Mouse (Mus musculus): Measurements from ENCODE around the gene Zfp618.

Gene Zfp618

DNA sequence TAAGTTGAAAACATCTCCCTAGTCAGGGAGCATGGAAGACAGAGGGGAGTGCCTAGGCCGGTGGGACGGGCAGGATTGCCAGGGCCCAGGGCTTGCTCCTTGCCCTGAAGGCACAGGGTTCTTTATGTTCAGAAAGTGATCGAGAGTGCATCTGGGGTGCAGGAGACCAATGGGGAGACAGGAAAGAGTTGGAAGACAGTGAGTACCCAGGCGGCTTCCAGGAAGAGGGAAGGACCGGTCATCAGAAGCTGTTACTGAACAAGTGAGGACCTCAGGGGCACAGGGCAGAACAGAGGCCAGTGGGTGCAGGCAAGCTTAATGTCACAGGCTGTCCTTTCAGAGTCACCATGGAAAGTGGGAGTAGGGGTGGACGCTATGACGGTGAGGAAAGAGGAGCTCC, 192.8 kb downstream of the Zfp618 start:
- no peak for DNase-seq (ENCODE audit: low spot score)

DNA sequence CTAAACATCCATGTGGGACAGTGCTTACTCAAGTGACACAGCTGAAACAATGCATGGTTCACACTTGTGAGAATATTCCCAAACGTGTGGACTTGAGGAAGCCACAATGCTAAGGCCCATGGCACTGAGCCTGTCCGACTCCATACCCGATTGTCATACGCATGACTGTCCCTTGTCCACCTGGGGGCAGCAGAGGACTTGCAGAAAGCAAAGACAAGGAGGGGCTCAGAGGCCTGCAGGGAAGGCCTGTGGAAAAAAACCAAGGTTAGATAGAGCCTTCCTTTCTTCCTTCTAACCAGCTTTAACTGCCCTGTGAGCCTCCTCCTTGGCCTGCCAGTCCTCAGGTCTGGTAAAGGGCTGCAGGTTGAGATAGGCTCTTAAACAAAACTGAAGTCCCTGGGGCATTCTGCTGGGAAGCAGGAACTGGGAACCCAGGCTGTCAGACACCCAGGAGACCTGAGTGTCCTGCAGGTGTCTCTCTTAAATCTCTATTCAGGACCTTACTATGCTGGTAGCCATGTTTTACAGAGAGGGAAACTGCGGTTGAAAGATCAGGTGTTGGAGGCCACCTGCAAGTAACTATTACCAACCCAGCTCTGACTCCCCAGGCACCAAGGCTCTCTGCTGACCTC, 193.7 kb downstream of the Zfp618 start:
- peak; percentile 19 for DNase-seq (ENCODE audit: low spot score)

DNA sequence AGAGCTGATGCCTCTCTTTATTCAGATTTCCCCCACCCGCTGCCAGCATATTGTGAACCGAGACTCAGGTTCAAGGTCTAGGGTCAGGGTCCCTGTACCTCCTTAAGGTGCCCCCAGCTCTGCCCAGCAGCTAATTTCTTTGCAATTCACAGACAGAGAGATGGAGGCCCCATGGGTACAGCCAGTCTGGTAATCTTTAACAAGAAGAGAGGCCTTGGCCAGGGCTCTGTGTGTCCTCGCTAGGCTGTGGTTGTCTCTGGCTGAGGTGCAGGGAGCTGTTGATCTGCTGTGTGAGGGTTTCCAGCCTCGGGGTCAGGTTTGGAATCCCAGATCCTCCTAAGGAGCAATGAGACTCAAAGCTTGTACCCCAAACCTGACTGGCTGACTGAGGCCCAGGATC, 200.3 kb downstream of the Zfp618 start:
- no peak for DNase-seq (ENCODE audit: low spot score)

DNA sequence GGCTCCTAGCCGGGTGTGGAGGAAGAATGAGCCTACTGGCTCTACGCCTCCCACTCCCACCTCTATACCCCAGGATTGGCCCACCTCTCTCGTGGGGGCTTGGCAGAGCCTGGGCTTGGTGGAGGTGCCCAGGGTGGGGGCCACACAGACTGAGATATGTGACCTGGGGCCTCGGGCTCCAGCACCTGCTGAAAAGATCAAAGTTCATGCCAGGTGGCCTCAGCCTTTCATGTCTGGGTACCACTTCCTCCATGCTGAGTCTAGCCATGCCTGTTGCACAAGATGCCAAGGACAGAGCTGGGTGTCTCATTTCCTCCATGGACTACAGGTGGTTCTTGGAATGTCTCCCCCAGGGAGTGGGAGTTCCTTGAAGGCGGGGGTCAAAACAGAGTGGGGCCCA, 200.9 kb downstream of the Zfp618 start:
- no peak for DNase-seq (ENCODE audit: low spot score)

DNA sequence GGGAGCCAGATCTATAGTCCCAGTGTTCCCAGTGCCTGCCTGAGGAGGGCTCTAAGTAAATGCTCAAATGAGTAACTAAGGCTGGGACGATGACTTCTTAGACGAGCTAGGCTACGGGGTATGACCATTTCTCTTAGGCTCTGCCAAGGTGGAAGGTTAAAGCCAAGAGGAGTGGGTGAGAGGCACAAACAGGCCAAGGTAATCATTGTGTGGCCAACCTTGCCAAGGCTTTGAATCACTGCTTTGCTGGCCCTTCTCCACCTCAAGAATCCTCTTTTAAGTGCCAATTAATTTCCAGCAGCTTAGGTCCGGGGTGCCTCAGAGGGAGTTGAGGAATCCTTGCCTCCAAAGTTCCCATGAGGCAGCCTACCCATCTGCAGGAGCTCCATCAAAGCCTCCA, 204.7 kb downstream of the Zfp618 start:
- DNase-seq (ENCODE audit: low spot score), result no peak

DNA sequence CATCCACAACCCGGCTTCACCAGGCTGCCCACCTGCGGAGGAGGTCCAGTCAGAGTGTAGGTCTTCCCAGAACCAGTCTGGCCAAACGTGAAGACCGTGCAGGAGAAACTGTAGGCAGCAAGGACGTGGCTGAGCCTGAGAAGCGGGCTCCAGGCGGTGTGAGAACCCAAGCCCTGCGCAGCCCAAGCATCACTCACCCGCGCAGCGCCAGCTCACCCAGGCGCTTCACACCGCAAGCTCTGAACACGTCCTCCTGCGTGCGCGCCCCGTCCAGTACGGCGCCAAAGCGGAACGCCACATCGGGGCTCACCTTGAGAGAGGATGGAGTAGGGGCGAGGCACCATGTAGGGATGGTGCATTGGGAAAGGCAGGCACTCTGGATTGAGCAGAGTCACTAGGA, 205.7 kb downstream of the Zfp618 start:
- DNase-seq (ENCODE audit: low spot score), result no peak

DNA sequence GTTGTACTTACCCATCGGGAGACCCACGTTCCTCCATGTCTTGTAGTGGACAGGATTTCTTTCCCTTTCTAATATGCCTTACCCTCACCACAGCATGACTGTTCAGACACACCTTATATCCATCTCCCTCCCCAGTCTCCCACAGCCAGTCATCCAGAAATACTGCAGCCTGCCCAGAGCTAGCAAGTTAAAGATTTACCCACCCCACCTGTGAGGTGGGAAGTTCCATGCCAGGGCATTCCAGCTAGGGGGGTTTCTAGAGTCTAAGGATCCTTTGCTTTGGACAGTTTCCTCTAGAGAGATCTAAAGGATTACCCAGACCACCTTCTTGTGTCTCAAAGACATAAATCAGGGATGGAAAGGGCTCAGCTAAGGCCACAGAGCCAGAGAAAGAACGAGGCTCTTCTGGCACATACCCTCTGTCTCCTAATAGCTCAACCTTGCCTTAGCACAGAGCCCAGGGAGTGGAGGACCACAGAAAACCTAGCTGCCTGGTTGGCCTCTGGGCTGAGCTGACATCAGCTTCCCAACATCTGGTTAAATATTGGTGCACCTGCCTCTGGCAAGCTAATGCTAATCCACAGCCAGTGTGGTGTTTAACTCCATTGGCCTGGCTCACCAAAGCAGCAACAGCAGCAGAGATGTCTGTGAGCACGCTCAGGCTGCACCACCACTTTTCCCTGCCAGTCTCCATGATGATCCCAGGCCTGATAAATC, 206.8 kb downstream of the Zfp618 start, which contains the start of gene Kif12:
Gene Kif12 (minus strand): TSS at position 163 of the 717 bp plus-strand sequence.
- no peak for DNase-seq (ENCODE audit: low spot score)

DNA sequence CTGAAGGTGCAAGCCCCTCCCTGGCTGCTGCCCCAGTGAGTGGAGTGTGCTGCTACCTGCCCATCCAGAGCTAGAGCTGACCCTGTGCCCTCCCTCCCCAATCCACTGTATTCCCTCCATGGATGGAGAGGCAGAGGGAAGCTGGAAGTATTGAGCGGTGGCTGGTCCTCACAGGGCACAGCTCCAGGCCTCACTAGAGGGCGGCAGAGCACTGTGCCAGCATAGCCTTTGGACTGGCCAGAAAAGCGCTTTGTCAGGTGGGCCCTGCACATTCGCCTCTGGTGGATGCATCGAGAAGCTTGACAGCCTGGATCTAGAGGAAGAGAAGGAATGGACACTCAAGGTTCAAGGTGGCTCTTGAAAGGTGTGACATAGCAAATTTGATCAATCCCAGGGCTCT, 216.2 kb downstream of the Zfp618 start:
- DNase-seq (ENCODE audit: low spot score), result no peak

DNA sequence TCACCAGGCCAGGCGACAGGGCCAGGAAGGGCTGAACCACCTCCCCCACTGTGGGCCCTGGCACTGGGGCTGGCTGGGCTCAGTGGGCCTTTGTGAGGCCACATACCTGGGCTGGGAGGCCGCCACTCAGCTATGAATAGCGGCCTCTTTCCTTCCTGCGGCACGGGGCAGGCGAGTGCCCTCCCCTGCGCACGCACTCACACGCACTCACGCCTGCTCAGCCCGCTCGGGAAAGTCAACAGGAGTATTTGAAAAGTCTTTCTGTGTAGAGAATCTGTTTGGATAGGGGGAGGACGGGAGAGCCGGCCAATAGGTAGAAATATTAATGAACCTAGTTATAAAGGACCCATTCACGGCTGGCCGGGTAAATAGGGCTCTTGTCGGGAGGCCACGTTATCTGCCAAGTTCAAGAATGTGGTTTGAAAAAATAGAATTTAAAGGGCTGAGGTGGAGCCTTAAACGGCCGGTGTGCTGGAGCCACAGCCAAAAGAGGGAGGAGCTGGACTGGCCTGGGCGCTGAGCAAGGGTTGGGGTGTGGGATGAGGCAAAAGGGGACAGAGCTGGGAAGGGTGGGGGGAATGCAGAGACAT, 221.0 kb downstream of the Zfp618 start:
- DNase-seq (ENCODE audit: low spot score), result no peak

Data from MN1 (cell line).